Mouse (Mus musculus) A20 (cell line): ENCODE measurements at regions not wholly inside any gene's neighbourhood (a gene's known extent, or its start where the extent isn't known, plus 50 kb on each side); places are given as distances from the start of the nearest gene placed in this dataset.
A peak's percentile ranks its signal among the peaks of the same experiment; 100 is the strongest.

Source experiments
- DNase-seq: peaks from one replicate; pipeline ENCODE4 v3.0.0-alpha.2; 2011; ENCODE audit warnings: low read depth, low spot score

- DNase-seq: no peak
These were observed 894.3 kb upstream of the Car8 start for GRCm38 (mm10) chr4:9132982-9133625.

DNA sequence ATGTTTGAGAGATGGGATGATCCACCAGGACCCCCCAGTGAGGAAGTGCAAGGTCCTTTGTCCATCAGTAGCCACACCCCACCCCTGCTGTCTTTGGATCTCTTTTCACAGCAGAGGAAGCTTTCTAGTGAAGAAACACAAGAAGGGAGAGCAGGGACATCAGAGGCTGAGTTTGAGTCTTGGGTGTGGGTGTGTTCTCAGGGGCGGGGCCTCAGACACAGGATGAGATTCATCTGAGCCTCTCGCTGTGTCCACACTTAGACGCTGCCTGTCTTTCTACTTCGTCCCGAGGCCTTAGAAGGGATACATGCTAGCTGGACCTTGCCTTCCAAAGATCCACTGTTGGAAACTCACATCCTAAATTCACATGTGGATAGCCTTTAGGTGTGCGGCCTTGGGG, 893.5 kb upstream of the Car8 start:
- DNase-seq: no peak

DNA sequence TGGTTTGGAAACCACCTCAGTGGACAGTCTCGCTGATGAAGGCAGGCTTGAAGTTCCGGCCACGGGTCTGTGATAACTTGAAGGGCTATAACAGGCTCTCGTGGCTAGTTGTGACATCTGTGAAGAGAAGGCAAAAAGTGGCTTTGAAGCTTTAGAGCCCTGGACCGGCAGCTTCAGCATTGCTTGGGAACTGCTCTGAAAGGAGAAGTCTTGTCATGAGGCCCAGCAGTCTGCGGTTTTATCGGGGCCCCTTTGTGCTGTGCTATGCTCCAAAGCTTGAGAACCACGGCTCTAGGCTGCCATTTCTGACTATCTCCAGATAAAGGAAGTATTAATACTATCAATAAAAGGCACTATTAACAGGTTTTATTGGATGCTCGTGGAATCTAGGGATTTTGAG, 892.8 kb upstream of the Car8 start:
- DNase-seq: peak; percentile 30

DNA sequence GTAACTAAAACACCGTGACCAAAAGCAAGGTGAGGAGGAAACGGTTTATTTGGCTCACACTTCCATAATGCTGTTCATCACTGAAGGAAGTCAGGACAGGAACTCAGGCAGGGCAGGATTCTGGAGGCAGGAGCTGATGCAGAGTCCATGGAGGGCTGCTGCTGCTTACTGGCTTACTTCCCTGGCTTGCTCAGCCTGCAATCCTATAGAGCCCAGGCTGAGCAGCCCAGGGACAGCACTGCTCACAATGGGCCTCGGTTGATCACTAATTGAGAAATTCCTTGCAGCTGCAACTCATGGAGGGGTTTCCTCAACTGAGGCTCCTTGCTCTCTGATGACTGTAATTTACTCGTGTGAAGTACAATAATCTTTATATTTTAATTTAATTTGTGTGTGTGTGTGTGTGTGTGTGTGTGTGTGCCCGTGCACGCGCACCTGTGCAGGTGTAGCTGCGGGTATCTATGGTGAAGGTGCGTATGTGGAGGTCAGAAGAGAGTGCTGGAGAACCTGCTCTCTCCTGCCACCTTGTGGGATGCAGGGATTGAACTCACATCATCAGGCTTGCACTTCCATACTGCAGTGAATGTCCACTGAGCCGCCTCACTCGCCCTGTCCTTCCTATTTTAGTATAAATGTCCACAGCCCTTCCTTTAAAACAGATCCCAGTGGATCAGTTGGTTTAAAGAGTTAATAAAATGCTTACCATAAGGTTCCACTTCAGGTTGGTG, 886.6 kb upstream of the Car8 start:
- peak; percentile 36 for DNase-seq

DNA sequence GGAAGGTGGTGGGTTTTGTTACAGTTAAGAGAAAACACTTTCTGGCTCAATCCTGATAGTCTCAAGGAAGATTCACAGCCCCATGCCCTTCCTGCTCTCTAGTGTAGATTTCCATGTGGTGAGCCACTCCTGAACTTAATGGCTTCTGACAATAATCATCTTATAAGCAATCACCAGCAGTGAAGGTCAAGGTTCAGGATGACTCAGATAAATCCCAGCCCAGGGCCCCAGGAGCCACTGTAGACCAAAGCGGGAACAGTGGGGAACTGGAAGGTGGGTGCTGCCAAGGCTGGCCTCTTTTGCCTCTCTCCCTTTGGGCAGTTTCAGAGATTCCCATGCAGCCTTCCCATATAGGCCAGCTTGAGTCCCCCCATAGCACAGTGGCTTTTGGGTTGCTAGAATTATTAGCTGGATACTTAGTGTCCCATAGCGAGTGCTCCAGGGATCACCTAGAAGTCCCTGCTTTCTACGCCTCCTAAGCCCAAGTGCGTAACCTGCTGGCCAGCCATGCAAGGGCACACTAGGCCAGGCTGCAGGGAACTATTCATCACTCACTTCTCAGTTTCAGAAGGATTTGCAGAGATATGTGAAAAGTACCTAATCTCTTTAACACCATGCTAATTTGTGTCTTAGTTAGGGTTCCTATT, 885.9 kb upstream of the Car8 start:
- no peak for DNase-seq

GRCm38 (mm10) chr4:9124109-9124508, 885.3 kb upstream of the Car8 start:
- DNase-seq: no peak

DNA sequence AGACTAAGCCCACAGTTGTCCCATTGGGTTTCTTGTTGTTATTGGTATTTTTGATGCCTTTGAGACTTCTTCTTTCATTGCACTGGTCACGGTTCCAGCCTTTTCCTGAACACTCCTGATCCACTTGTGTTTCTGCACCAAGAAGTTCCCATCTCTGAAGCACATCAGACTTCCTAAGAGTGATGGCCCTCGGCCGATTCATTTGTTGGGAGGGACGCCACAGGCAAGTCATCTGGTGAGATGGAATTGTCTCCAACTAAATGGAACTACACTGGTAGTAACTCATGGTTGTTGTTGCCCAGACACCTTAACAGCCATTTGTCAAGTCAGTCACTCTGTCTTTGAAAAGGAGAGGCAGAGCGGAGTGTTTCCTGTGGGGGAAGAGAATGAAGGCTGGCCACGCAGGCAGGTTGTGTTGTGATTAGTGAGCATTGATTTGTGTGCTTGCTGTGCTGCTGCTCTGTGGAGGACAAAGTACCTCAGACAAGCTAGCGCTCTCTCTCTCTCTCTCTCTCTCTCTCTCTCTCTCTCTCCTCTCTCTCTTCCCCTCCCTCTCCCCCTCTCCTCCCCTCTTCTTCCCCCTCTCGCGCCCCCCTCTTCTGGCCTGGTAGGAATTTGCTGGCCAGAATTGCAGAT, 884.7 kb upstream of the Car8 start:
- no peak for DNase-seq

DNA sequence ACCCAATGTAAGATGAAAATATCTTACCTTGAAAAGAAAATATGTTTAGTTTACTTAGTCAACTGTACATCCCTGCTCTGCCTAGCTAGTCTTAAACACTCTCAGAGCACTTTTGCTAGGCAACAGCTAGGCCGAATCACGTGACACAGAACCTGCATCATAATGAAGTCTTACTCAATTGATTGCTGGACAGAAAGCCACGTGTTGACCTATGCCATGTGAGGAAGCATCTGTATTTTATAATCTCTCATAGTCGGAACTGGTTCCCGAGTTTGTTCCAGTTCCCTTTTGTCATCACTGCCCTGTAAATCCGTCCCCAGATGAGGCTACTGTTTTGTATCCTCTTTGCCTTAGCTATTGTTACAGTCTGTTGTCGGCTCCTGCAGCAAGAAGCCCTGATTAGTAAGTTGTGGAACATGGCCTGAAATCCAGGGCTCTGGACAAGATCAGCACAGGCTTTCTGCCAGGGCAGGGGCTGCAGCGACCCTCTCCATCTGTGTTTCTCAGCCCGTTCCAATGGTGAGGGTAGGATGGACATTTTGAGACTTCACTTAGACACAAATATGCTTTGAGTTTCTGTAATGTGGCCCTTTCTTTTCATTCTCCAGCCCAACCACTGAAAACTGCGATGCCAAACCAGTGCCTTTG, 883.9 kb upstream of the Car8 start:
- DNase-seq: no peak

GRCm38 (mm10) chr4:9116955-9117647, 878.3 kb upstream of the Car8 start:
- DNase-seq: no peak

- peak; percentile 70 for DNase-seq
These were observed 877.0 kb upstream of the Car8 start for GRCm38 (mm10) chr4:9115874-9116273.

DNA sequence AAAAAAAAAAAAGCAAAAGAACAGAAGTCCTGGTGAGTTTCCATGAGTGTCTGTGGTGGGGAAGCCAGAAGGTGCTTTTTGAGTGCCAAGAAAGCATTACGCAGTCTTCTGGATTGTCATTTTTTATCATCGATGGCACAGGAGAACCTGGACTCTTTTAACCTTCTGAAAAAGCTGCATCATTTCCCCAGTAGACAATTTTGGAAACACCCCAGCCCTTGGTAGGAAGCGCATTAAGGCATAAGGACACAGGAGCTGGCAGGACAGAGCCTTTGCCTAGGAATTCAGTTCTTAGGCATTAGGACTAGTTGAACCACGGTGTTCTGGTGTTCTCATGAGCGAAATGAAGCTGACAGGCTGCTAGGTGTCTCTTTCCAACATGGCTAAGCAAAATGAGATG, 875.1 kb upstream of the Car8 start:
- no peak for DNase-seq

- DNase-seq: no peak
These were observed 871.5 kb upstream of the Car8 start for GRCm38 (mm10) chr4:9110355-9110754.

- DNase-seq: no peak
These were observed 868.5 kb upstream of the Car8 start for GRCm38 (mm10) chr4:9107295-9107694.

DNA sequence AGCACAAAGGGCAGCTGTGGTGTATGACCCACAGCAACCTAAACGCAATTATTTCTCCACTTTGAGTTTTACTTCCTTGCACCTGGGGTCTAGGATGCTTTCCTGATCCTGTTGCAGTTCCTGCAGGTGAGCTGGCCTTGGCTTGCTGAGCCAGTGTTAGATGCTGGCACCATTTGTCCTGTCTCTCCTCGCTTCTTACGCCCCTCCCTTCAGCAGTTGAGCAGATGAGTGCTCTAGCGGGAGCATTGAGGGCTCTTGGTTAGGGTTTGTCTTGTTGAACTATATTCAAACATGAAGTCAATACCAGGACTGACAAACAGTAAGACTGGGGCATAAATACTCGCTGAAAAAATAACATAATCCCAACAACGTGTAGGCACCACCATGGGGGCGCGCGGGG, 867.9 kb upstream of the Car8 start:
- DNase-seq: no peak

GRCm38 (mm10) chr4:9104657-9105056, 865.8 kb upstream of the Car8 start:
- DNase-seq: no peak

GRCm38 (mm10) chr4:9103958-9104357, 865.1 kb upstream of the Car8 start:
- no peak for DNase-seq

- peak; percentile 72 for DNase-seq
These were observed 858.2 kb upstream of the Car8 start for GRCm38 (mm10) chr4:9096809-9097700.

DNA sequence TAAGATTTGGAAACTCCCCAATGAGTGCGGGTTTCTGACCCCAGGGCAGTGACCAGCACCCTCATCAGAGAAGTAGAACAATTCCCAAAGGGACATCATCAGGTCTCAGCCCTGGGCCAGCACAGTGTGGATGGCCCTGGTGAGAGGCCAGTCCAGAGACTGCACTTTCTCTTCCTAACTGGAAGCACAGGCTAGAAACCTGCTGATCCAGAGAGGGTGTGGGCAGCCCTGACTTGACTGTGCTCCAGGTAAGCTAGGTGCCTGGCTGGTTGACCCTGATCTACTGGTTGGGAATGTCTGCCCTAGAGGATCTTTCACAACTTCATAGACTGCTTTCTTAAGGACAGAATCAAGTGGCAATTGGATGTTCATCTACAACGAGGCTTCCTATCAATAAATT, 857.4 kb upstream of the Car8 start:
- no peak for DNase-seq

DNA sequence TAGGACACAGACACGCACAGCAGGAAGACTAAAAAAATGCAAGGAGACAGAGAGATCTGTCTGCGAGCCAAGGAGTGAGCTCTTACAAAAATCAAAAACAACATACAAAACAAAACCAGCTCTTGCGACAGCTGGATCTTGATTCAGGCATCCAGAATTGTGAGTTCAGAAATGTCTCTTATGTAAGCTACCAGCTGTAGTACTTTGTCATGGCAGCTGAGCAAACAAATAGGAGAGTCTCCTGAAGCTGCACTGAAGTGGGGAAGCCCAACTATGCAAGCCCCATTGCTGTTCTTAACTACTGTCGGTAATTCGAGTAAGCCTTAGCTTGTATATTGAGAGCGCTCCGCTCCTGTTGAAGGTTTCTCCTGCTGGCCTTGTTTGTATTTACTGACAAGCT, 856.8 kb upstream of the Car8 start:
- peak; percentile 13 for DNase-seq

DNA sequence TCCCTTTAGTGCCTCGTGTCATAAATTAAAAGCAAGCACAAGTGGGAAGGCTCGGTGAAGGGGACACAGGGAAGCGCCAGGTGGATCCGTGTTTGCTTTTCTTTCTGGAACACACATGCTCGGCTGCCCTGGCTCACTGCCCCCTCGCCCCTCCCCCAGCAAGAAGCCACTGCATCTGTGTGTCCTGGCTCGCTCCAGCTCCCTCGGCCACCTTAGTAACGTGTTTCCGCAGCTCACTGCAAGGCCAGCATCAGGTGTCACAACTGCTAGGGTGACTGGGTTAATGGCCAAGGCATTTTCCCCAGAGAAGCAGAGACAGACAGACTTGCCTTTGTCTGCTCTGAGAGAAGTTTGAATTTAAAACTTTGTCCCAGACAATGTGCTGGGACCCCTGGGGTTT, 855.7 kb upstream of the Car8 start:
- DNase-seq: peak; percentile 47
